Mouse (Mus musculus) kidney, adult 9 months (tissue): ENCODE measurements at regions not wholly inside any gene's neighbourhood (a gene's known extent, or its start where the extent isn't known, plus 50 kb on each side); places are given as distances from the start of the nearest gene placed in this dataset.

Experiments
- DNase-seq: peaks from one replicate; pipeline ENCODE4 v3.0.0; 2022

GRCm38 (mm10) chr9:23027377-23028313, 195.2 kb upstream of the Bmper start:
- peak; percentile 78 for DNase-seq

DNA sequence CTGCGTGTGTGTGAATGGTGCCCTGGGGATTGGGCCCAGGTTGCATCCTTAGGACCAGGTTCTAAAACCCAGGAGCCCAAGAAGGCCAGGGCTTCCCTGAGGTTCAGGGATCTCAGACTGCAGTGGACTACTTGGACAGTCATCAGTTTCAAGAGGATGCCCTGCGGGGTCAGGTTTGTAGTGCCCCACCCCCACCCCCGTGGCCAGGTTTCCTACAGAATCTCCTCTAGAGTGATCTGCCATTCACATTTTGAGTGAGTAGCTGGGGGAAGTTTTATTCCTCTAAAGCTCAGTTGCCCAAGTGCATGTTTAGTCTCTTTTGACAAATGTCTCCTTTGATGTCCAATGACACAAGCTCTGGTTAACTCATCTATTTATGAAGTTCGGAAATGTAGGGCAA, 193.5 kb upstream of the Bmper start:
- no peak for DNase-seq

DNA sequence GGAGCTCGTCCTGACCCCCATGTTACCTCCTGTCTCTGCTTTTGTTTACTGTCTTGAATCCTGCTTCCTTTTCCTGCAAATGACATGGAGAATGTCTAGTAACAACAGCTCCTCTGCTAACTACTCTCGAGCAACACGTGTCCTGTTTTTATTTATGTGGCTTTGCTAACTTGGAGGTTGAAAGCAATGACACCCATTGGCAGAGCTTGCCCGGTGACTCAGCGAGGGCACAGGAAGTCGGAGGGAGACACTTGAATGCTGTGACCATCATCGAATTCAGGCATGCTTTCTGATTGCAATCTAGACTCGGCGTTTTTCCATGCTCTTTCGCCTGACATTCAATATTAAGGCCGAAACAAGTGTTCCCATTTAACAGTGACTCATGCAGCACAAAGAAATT, 192.7 kb upstream of the Bmper start:
- DNase-seq, result peak; percentile 55

GRCm38 (mm10) chr9:23030546-23030945, 192.3 kb upstream of the Bmper start:
- peak; percentile 24 for DNase-seq

DNA sequence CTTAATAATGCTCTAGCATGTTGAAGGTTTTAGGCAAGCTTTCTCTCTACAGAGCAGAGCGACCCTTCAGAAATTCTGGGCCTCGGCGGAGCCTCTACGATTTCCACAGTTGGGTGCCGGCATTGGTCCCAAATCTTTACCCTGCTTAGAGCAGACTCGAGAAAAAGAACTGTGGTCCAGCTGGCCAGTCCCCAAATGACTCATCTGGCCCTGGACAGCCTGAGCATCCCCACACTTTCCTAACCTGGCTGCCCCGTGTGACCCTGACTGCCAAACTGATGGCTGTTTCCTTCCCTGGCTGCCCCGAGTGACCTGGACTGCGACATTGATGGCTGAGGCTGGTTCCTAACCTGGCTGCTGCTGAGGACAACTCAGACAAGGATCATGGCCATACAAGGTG, 191.0 kb upstream of the Bmper start:
- peak; percentile 49 for DNase-seq

DNA sequence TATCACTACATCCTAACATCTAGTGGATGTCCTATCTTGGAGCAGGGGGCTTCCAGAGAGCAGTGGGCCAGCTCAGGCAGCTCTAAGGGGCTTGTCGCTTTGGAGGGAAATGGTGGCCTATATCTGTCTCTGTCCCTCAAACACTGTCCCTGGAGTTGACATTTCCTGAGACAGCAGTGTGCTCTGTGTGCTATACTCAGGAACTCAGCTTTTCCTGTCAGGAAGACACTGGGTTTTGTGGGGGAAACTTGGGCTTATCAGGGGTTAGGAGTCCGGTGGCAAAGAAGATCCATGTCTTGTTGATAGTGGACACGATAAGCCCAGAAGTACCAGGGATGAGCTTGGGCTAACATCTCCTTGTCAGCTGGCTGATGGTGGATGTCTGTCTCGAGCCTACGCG, 187.6 kb upstream of the Bmper start:
- no peak for DNase-seq

- DNase-seq, result peak; percentile 21
Measured at GRCm38 (mm10) chr9:23035901-23036610, 186.8 kb upstream of the Bmper start.

GRCm38 (mm10) chr9:23037513-23037914, 185.4 kb upstream of the Bmper start:
- no peak for DNase-seq

- no peak for DNase-seq
Measured at GRCm38 (mm10) chr9:23039588-23039987, 183.3 kb upstream of the Bmper start.

DNA sequence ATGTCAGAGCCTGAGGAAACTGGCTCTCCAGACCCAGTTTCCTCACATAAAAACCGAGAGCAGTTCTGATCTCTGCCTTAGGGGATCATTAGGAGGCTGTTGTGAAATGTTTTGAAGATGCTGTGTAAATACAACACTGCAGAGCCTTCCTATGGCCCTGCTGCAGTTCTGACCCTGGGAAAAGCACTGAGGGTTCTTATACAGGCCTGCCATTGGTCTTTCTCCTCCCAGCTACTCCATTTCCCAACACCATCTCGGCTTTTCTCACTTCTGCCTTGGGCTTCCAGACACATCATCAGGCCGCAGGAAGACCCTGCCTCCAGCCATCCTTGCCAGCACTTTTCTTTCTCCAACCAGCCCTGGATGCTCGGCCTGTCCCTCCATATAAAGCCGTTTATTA, 181.9 kb upstream of the Bmper start:
- no peak for DNase-seq

GRCm38 (mm10) chr9:23041537-23042472, 181.1 kb upstream of the Bmper start:
- DNase-seq, result peak; percentile 19

DNA sequence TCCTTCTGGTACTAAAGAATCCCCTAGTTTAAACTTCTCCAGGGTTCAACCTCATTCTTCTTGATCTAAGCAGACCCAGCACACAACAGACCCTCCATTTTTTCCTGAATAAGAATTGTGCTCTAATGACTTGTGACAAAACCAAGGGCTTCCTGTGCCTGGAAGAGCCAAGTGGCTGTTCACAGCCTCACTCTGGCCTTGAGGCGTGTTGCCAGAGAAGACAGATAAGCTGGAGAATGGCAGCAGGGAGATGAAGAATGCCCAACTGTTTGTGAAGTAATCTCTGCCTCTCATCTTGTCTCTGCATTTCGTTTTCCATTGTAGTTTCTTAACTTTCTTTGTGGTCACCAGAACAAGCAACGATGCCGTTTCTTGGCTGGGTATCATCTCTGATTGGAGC, 179.9 kb upstream of the Bmper start:
- DNase-seq, result no peak

DNA sequence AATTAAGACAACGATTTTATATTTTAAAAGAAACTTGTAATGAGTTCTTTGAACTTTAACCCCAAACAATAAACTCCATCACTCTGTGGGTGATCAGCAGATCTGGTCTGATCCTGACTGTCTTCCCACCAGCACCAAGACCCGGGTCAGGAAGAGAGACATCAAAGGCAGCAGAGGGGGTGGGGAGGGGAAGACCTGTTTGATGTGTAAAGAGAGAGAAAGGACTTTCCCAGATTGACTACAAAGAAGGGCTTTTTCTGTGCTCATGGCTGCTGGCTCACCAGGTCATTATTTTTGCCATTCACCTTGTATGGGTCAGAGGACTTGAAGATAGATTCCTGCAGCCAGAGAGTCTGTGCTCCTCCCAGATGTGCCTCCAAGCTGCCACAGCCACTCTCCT, 177.4 kb upstream of the Bmper start:
- DNase-seq, result no peak

GRCm38 (mm10) chr9:23050751-23051150, 172.1 kb upstream of the Bmper start:
- DNase-seq, result no peak

DNA sequence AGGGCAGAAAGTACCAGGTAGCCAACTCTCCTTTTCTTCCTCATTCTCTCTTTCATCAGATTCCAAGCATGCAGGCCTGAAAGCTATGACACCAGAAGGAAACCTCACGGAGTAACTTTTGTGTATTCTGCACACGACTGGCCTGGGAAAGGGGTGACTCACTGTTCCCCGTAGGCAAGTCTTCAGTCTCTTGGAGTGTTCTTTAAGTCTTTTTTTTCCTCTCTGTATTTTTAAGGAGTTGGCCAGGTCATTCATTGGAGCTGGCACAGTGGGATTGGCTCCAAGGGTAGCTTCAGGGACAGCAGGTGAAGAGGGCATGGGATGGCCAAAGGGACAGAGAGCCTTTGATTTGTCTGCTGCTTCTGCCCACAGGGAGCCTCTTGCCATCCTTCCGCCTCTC, 163.3 kb upstream of the Bmper start:
- no peak for DNase-seq

GRCm38 (mm10) chr9:23060526-23060925, 162.3 kb upstream of the Bmper start:
- no peak for DNase-seq

DNA sequence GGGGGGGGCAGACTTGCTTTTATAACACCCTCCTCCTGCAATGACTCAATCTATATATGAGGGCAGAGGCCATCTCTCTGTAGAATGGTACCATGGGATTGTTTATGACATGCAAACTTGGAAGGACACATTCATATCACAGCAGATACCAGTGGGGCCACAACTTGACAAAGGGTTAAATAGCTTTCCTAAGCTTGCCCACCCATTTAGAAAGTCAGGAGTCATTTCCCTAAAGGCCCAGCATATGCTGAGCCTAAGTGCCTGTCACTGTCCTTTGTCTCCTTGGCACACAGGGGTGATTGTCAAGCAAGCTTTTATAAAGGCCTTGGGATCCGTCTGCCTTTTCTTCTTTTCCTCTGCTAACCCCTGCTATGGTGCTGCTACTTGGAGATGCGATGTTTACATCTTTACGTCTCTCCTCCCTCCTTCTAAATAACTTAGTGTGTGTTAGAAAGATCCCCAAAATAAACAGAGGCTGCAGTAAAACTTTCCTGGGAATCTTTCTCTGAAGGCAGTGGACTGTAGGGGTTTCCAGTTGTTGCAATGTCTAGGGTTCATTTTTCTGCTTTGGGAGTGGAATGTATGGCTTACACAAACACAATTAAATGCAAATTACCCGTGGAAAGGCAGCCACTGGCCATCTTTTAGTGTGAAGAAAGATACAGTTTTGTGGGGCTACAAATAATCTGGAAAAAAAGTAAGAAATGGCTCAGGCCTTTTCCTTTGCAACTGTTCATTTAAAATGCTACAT, 161.5 kb upstream of the Bmper start:
- no peak for DNase-seq

DNA sequence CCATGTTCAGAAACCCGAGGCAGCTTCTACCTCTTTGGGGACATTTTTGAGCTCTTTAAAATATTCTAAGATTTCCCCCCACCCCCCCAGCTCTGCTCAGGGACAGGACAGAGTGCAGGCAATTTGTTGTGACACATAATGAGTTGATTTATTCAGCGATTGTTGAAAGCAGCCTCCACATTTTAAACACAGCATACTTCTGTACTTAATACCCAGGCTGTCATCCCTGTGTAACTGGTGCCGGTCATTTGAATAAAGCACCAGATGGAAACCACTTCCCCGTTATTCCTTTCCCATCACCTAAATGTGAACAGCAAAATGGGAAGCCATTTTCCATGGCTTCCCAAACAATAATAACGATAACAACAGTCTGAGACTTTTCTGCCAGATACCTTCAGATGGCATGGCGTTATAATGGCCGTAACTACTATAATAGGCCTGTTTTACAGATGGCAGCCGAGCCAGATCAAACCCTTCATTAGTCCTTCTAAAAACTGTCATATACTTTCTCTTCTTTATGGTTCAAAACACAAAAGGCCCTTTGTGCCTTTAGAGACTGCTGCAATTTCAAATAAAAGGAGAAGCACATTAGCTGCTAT, 160.7 kb upstream of the Bmper start:
- no peak for DNase-seq

DNA sequence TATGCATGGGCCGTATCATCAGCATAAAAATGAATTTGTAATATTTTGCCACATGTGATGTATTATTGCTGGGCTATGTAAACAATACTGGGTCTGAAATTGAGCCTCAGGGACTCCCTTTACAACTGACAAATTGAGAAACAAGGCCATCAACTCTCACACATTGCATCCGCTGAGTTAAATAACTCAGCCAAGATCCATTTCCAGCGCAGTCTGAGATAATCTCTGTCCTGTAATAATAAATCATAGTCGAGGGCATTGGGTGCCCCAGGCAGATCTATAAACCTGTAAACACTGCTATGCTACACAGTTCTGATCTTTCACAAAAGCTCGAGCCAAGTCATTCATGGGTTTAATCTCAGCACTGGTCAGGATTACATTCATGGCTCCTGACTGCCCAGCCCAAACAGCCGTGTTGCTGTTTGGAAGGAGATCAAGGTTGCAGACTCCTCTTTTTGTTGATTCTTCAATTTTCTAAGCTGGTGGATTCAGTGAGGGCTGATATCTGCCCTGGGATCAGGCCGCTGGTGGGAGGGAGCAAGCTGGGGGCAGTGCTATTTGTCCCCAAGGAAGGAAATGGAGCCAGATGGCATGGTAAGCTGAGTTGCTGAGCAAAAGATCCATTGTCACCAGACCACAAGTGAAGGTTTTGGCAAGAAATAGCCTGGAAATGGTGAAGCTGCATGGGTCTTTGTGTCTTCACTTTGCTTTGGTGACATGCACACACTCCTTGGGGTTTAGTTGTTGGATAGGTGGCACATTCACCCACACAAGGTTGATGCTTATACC, 160.0 kb upstream of the Bmper start:
- DNase-seq, result no peak

DNA sequence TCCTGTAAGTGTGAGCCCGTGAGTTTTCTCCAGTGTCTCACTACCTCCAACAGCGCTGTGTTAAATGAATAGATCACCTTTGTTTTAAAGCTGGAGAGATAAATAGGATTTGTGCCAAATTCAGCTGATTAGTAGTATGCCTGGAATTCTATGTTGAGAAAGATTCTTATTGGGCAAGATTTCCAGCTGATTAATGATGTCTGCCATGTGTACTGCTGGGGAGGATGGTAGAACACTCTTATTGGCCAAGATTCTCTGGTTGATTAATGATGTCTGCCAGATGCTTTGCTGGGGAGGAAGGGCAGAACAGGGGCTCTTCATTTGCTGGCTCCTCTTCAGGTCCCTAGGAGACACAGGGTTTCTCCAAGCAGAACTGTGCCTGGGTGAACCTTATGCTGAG, 158.9 kb upstream of the Bmper start:
- no peak for DNase-seq

DNA sequence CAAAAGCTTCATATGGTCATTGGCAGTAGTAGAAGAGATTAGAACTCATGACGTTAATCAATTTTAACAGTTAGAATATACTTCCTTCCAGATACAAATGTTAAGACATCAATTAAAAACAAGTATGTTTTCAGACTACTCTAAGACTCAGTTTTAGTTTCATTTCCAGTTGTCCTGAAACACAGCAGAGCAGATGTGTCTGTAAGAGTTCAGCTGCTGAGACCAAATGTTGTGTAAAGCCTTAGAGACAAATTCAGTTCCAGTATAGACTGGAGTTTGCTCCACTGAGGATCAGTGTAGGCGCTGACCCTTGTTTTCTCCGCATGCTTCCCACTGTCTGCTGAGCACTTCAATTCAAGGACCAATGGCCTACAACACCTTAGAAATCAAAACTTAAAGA, 158.1 kb upstream of the Bmper start:
- no peak for DNase-seq
